Mouse (Mus musculus) C2C12 (cell line): ENCODE measurements around the gene Fryl. TPM values are rescaled to one million over a fixed set of nuclear protein-coding genes. Genes with fewer than 3 reads are reported as not detected.

Experiments
- H3K27me3 ChIP-seq: one replicate; pipeline ENCODE4 v1.6.1; 2011; ENCODE audit not compliant: control insufficient read depth, insufficient read depth, insufficient read length
- H3K36me3 ChIP-seq: one replicate; pipeline ENCODE4 v1.6.1; 2011; ENCODE audit not compliant: control insufficient read depth, insufficient read depth
- H3K4me3 ChIP-seq: one replicate; pipeline ENCODE4 v1.5.1; 2011; ENCODE audit warnings: mild to moderate bottlenecking, control low read depth; ENCODE audit not compliant: poor library complexity, insufficient read depth, severe bottlenecking
- H3K79me2 ChIP-seq: one replicate; pipeline ENCODE4 v1.6.1; 2011; ENCODE audit not compliant: control insufficient read depth, insufficient read depth
- H3K79me3 ChIP-seq: one replicate; pipeline ENCODE4 v1.6.1; 2011; ENCODE audit warnings: low read depth, control low read depth
- H3ac ChIP-seq: one replicate; pipeline ENCODE3; 2011; ENCODE audit warnings: low read depth; ENCODE audit not compliant: control insufficient read depth, insufficient read length
- CEBPB ChIP-seq: IDR thresholded peaks from one replicate; pipeline ENCODE4 v1.6.1; 2011; ENCODE audit warnings: low read depth, mild to moderate bottlenecking, control low read depth, moderate library complexity
- CTCF ChIP-seq: IDR thresholded peaks from one replicate; pipeline ENCODE4 v1.5.1; 2011; ENCODE audit not compliant: control insufficient read depth, insufficient read depth, insufficient read length
- FOSL1 ChIP-seq: IDR thresholded peaks from one replicate; pipeline ENCODE4 v1.8.0; 2011; ENCODE audit warnings: mild to moderate bottlenecking, low read length; ENCODE audit not compliant: poor library complexity, insufficient read depth, severe bottlenecking
- MAX ChIP-seq: IDR thresholded peaks from one replicate; pipeline ENCODE4 v1.6.1; 2011; ENCODE audit warnings: mild to moderate bottlenecking, control low read depth
- MYOD1 ChIP-seq: IDR thresholded peaks from one replicate; pipeline ENCODE4 v1.6.1; 2011; ENCODE audit warnings: low read depth; ENCODE audit not compliant: control insufficient read depth, insufficient read length
- MYOG ChIP-seq: IDR thresholded peaks from one replicate; pipeline ENCODE4 v1.6.1; 2011; ENCODE audit not compliant: control insufficient read depth, insufficient read length; ENCODE audit errors: extremely low read depth
- USF1 ChIP-seq: IDR thresholded peaks from one replicate; pipeline ENCODE4 v1.6.1; 2011; ENCODE audit warnings: low read depth, mild to moderate bottlenecking, control low read depth, moderate library complexity
- long read RNA-seq, 2 experiments: library from polyadenylated mRNA; unstranded; transcript quantifications; one replicate each; pipeline ENCODE4 v2.0.0; 2019 to 2020
- polyA plus RNA-seq: library from polyadenylated mRNA; unstranded; fragments of >200 nt; fragmentation: generic; extraction: Trizol; gene quantifications from one replicate; pipeline ENCODE4 v1.2.1, GENCODE M21; 2012; ENCODE audit warnings: missing spikeins

Fryl gene
- polyA plus RNA-seq: 13.2 TPM
- long read RNA-seq, experiment 1, partial matches to known transcripts: 1 of 3 reads
- long read RNA-seq, experiment 1, other reads (novel, unspliced or antisense): 2 of 3 reads
- long read RNA-seq, experiment 2, partial matches to known transcripts: 4 of 5 reads
- long read RNA-seq, experiment 2, other reads (novel, unspliced or antisense): 1 of 5 reads

DNA sequence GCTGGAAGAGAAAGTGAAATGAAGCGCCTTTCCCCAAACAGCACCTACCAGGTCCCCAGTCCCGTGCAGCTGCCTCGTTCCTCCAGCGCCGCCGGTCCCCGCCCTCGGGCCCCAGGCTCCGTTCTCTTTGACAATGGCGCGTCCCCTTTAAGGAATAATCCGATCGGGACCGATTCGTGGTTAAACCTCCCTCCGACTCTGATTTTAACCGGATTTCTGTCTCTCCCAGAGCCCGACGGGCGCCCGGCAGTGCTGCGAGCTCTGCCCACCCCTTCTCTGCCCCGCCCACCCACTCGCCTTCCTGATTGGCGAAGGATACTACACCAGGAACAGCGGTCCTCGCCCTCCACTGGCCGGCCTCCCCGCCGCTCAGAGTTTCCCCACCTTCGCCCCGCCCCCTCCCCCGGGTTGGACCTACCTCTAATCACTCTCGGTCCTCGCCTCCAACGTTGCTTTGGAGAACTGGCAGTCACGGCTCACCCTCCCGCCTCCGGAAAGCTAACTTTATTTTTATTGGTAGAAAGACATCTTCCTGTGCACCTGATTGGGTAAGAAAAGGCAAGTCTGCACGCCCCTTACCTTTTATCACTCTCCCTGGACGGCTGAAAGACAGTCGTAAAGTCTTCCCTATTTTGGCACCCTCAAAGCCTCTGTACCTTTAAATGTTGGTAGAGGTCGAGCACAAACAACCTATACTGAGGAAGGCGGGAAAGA is at the start of gene Fryl:
TSS of gene Fryl (minus strand) at position 268 of the 714 bp plus-strand sequence.
- peak within 1 kb of the TSS; percentile 78 for H3ac ChIP-seq
- H3K79me3 ChIP-seq: peaks cover 20% of the 10 kb centered on the region
- no peaks in the 10 kb centered on the region for H3K36me3 ChIP-seq
- H3K79me2 ChIP-seq: peaks cover 46% of the 10 kb centered on the region
- H3K4me3 ChIP-seq: peak within 1 kb of the TSS; percentile 65
- TF ChIP-seq CEBPB (no peak), MAX (peak; percentile 22)
- H3K27me3 ChIP-seq: no peaks in the 10 kb centered on the region

- H3K79me3 ChIP-seq: peaks cover 11% of the 10 kb centered on the region
- no peak overlapping the region for H3ac ChIP-seq
- H3K79me2 ChIP-seq: peaks cover 22% of the 10 kb centered on the region
- H3K27me3 ChIP-seq: no peaks in the 10 kb centered on the region
- no peak for TF ChIP-seq CTCF
- no peak for TF ChIP-seq MAX
- no peak for TF ChIP-seq MYOG
- no peak for TF ChIP-seq MYOD1
- TF ChIP-seq USF1: no peak
- no peak for TF ChIP-seq CEBPB
- no peak for TF ChIP-seq FOSL1
- no peak overlapping the region for H3K4me3 ChIP-seq
- peaks cover 96% of the 10 kb centered on the region for H3K36me3 ChIP-seq
Measured at GRCm38 (mm10) chr5:73304507-73304906, 48.1 kb upstream of the Fryl start.

- H3ac ChIP-seq: no peak overlapping the region
- H3K36me3 ChIP-seq: peaks cover 82% of the 10 kb centered on the region
- no peaks in the 10 kb centered on the region for H3K27me3 ChIP-seq
- peaks cover 41% of the 10 kb centered on the region for H3K79me2 ChIP-seq
- no peak overlapping the region for H3K4me3 ChIP-seq
- H3K79me3 ChIP-seq: peaks cover 14% of the 10 kb centered on the region
- no peak for TF ChIP-seq MYOG
- TF ChIP-seq MAX: no peak
- no peak for TF ChIP-seq CEBPB
- no peak for TF ChIP-seq CTCF
- TF ChIP-seq FOSL1: no peak
- no peak for TF ChIP-seq MYOD1
- TF ChIP-seq USF1: no peak
Measured at GRCm38 (mm10) chr5:73301601-73302307, 45.3 kb upstream of the Fryl start.

GRCm38 (mm10) chr5:73295916-73296315 is 39.5 kb upstream of the Fryl start:
- no peaks in the 10 kb centered on the region for H3K27me3 ChIP-seq
- TF ChIP-seq MYOD1 (no peak), FOSL1 (no peak), MYOG (no peak)
- H3K79me2 ChIP-seq: peaks cover 81% of the 10 kb centered on the region
- H3ac ChIP-seq: no peak overlapping the region
- H3K4me3 ChIP-seq: no peak overlapping the region
- H3K36me3 ChIP-seq: peaks cover 44% of the 10 kb centered on the region
- peaks cover 45% of the 10 kb centered on the region for H3K79me3 ChIP-seq

DNA sequence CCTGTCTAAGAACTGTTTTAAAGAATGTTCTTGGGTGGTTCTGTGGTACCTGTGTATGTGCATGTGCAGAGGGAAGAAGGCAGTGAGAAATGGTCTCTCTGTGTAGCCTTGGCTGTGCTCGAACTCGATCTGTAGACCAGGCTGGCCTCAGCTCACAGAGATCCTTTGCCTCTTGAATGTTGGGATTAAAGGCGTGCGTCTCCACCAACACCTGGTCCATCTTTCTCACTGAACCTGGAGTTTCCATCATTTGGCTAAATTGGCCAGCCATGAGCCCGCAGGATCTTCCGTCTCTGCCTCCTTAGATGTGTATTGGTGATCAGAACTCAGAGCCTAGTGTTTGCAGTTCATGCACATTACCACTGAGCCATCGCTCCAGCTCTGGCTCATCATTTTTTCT is 38.6 kb upstream of the Fryl start:
- TF ChIP-seq MAX: no peak
- TF ChIP-seq MYOD1: no peak
- no peak for TF ChIP-seq FOSL1
- TF ChIP-seq CTCF: no peak
- TF ChIP-seq MYOG: no peak
- no peak for TF ChIP-seq USF1
- no peak for TF ChIP-seq CEBPB
- Histone ChIP-seq H3K36me3 (peaks cover 35% of the 10 kb centered on the region), H3ac (no peak overlapping the region), H3K27me3 (no peaks in the 10 kb centered on the region), H3K79me3 (peaks cover 45% of the 10 kb centered on the region), H3K4me3 (no peak overlapping the region), H3K79me2 (peaks cover 72% of the 10 kb centered on the region)

- no peaks in the 10 kb centered on the region for H3K27me3 ChIP-seq
- H3K79me3 ChIP-seq: peaks cover 43% of the 10 kb centered on the region
- H3ac ChIP-seq: peak overlapping the region; percentile 52
- H3K4me3 ChIP-seq: peak overlapping the region; percentile 81
- H3K79me2 ChIP-seq: peaks cover 58% of the 10 kb centered on the region
- no peak for TF ChIP-seq CEBPB
- no peak for TF ChIP-seq MYOD1
- TF ChIP-seq CTCF: no peak
- no peak for TF ChIP-seq MAX
- no peak for TF ChIP-seq USF1
- TF ChIP-seq MYOG: no peak
- TF ChIP-seq FOSL1: no peak
- H3K36me3 ChIP-seq: peaks cover 23% of the 10 kb centered on the region
Measured at GRCm38 (mm10) chr5:73293458-73293827, 37.0 kb upstream of the Fryl start.
